ENCODE assay signal across 27 mouse cellular contexts in the genomic region with DNA sequence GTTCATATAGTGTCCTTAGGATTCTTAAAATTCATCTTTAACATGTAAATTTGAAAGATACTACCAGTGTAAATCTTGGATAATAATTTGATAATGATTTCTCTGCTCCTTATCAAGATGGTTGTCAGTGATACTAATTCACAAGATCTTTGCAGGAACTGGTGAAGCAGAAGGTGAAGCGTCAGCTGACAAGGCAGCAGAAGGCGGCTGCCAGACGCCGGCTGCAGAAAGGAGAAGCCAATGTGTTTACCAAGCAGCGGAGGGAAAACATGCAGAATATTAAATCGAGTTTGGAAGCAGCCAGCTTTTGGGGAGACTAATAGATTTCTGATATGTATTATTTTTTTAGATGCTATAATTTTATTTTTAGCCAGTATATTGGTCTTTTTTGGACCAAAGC. TPM values are rescaled to one million over a fixed set of nuclear protein-coding genes. Genes with fewer than 3 reads are reported as not detected.
A peak's percentile ranks its signal among the peaks of the same experiment; 100 is the strongest.
DNase-seq lines count a peak whose midpoint lies in the region; ATAC-seq lines count a peak whose summit lies in the region.
"Had no signal": no experiment of that assay in that cellular context is flagged by ENCODE, and none has a peak within 500 bp of the region (broad histone marks: within the 10 kb centered on the region; RNA-seq: fewer than 3 reads in every experiment).

No protein-coding gene starts in this region.

- no peak overlapping the region for H3K9ac ChIP-seq in forebrain, embryonic 15.5 days (replicated peaks)
- H3K9ac ChIP-seq in forebrain, embryonic 12.5 days = no peak overlapping the region
- H3K9ac ChIP-seq: hindbrain, embryonic 12.5 days; limb, embryonic 15.5 days; liver, embryonic 14.5 days; midbrain, embryonic 15.5 days; neural tube, embryonic 15.5 days had no signal

- H3K9me3 ChIP-seq in forebrain, embryonic 15.5 days = no peaks in the 10 kb centered on the region
- no peaks in the 10 kb centered on the region for H3K9me3 ChIP-seq in forebrain, embryonic 12.5 days
- H3K9me3 ChIP-seq: G1E; hindbrain, embryonic 12.5 days; limb, embryonic 10.5 days; limb, embryonic 15.5 days; midbrain, embryonic 15.5 days; neural tube, embryonic 15.5 days had no signal

- peaks cover 25% of the 10 kb centered on the region for H3K36me3 ChIP-seq in forebrain, embryonic 15.5 days
- peaks cover 30% of the 10 kb centered on the region for H3K36me3 ChIP-seq in forebrain, embryonic 12.5 days (replicated peaks)

- no peak overlapping the region for H3K4me3 ChIP-seq in forebrain, embryonic 15.5 days
- no peak overlapping the region for H3K4me3 ChIP-seq in forebrain, embryonic 12.5 days (replicated peaks)
- H3K4me3 ChIP-seq: erythroblast, embryonic 14.5 days; hindbrain, embryonic 12.5 days; limb, embryonic 10.5 days; limb, embryonic 15.5 days; midbrain, embryonic 15.5 days; neural tube, embryonic 15.5 days had no signal

- no peak overlapping the region for H3K4me2 ChIP-seq in forebrain, embryonic 15.5 days (replicated peaks)
- H3K4me2 ChIP-seq in forebrain, embryonic 12.5 days = no peak overlapping the region
- H3K4me2 ChIP-seq: heart, embryonic 11.5 days; hindbrain, embryonic 12.5 days; limb, embryonic 15.5 days; midbrain, embryonic 15.5 days; neural tube, embryonic 15.5 days had no signal

- ATAC-seq in forebrain, embryonic 15.5 days (replicated peaks) = peak; percentile 70
- ATAC-seq in forebrain, embryonic 12.5 days (ENCODE audit: low FRiP score) = no peak
- ATAC-seq: intestine, postnatal 0 days had no signal

- intact Hi-C loops in left cerebral cortex, postnatal 4 days (cut with DNase I) = loop anchor here (5.0 to 10.0 kb wide), 2 partner anchors 172 to 359 kb away; no protein-coding TSS in a partner anchor
- intact Hi-C loops in left cerebral cortex, postnatal 36 days (cut with DNase I) = loop anchor here (5.0 to 10.0 kb wide), 3 partner anchors 172 to 354 kb away; a partner anchor contains a TSS

- H3K4me1 ChIP-seq in forebrain, embryonic 15.5 days = peaks cover 16% of the 10 kb centered on the region
- H3K4me1 ChIP-seq in forebrain, embryonic 12.5 days = peaks cover 15% of the 10 kb centered on the region
- H3K4me1 ChIP-seq: hindbrain, embryonic 12.5 days; limb, embryonic 10.5 days; limb, embryonic 15.5 days; midbrain, embryonic 15.5 days; neural tube, embryonic 15.5 days had no signal

- DNase-seq in cerebellum, postnatal 10 days = peak; percentile 64
- no peak for DNase-seq in cerebellum, adult 9-11 months
- DNase-seq in left cerebral cortex, postnatal 4 days = peak; percentile 9
- no peak for DNase-seq in left cerebral cortex, postnatal 36 days (ENCODE audit: low spot score in 2 of 2)
- peak; percentile 44 for DNase-seq in layer of hippocampus, adult 9-11 months
- no peak for DNase-seq in gastrocnemius, postnatal 25 days
- DNase-seq: adrenal gland, adult 8-10 months; cerebellum, adult 11-12 months; gastrocnemius, postnatal 36 days; heart, postnatal 36 days; spleen, adult 18-20 months; thymus, adult 18-20 months; thymus, postnatal 25 days had no signal

- peak overlapping the region; percentile 81 for H3K27ac ChIP-seq in forebrain, embryonic 15.5 days (replicated peaks)
- no peak overlapping the region for H3K27ac ChIP-seq in forebrain, embryonic 12.5 days
- H3K27ac ChIP-seq: hindbrain, embryonic 12.5 days; limb, embryonic 15.5 days; liver, embryonic 14.5 days; macrophage; midbrain, embryonic 15.5 days; neural tube, embryonic 15.5 days; stomach, postnatal 0 days had no signal

- H3K27me3 ChIP-seq in forebrain, embryonic 15.5 days = no peaks in the 10 kb centered on the region
- H3K27me3 ChIP-seq in forebrain, embryonic 12.5 days = no peaks in the 10 kb centered on the region
- H3K27me3 ChIP-seq: hindbrain, embryonic 12.5 days; limb, embryonic 15.5 days; midbrain, embryonic 15.5 days; neural tube, embryonic 15.5 days had no signal

- WGBS in forebrain, embryonic 15.5 days = 62% methylated on average over 6 of the region's 6 CpGs
- WGBS in forebrain, embryonic 12.5 days = 85% methylated on average over 6 of the region's 6 CpGs

RNA-seq across cellular contexts. Expression of a gene that starts 9.2 kb away (rescaled TPM):
- polyA plus RNA-seq in forebrain, embryonic 15.5 days (2015; fragmentation: Nextera tagmentation; extraction: Ambion mirVana) = 34.1 and 39.5 TPM in 2 replicates
- polyA plus RNA-seq in forebrain, embryonic 12.5 days (2016; fragmentation: Nextera tagmentation; extraction: Ambion mirVana) = 86.6 and 87.2 TPM in 2 replicates
- total RNA-seq in left cerebral cortex, postnatal 4 days (2021) = 10 to 100 TPM; 37.9 to 38.2 TPM
- 10 to 100 TPM; 64.0 to 72.6 TPM for total RNA-seq in left cerebral cortex, postnatal 36 days (2021)
- total RNA-seq in gastrocnemius, postnatal 25 days (2021) = 1 to 10 TPM; 2.2 to 2.6 TPM
- polyA plus RNA-seq: erythroblast, embryonic 14.5 days; G1E had no signal

RNA-seq across cellular contexts. Expression of a gene that starts 19.2 kb away (rescaled TPM):
- 27.0 and 29.4 TPM in 2 replicates for polyA plus RNA-seq in forebrain, embryonic 15.5 days (2015; fragmentation: Nextera tagmentation; extraction: Ambion mirVana)
- 31.5 and 31.9 TPM in 2 replicates for polyA plus RNA-seq in forebrain, embryonic 12.5 days (2016; fragmentation: Nextera tagmentation; extraction: Ambion mirVana)
- 10 to 100 TPM; 20.1 to 20.9 TPM for total RNA-seq in left cerebral cortex, postnatal 4 days (2021)
- total RNA-seq in left cerebral cortex, postnatal 36 days (2021) = 10 to 100 TPM; 17.2 to 19.0 TPM
- 10 to 100 TPM; 11.8 to 13.2 TPM for total RNA-seq in gastrocnemius, postnatal 25 days (2021)

Comparison
In these comparisons a context has a peak if more than half of its experiments do, and no peak if none do; other contexts are left out.
1. DNase-seq: peak in cerebellum, postnatal 10 days (2 of 2), left cerebral cortex, postnatal 4 days (single experiment) and layer of hippocampus, adult 9-11 months (single experiment); none in cerebellum, adult 9-11 months (single experiment), left cerebral cortex, postnatal 36 days (0 of 2) and gastrocnemius, postnatal 25 days (single experiment).
2. RNA of a gene that starts 9.2 kb away (total RNA-seq): 64.0 to 72.6 TPM in left cerebral cortex, postnatal 36 days and 37.9 to 38.2 TPM in left cerebral cortex, postnatal 4 days; 2.2 to 2.6 TPM in gastrocnemius, postnatal 25 days; every median in the first group is over 10 times any median in the second.